Mouse (Mus musculus) heart, postnatal 14 days (tissue): ENCODE data around the gene Cdkn1a. TPM values are rescaled to one million over a fixed set of nuclear protein-coding genes. Genes with fewer than 3 reads are reported as not detected.
"Not testable (repeated sequence)": the region's sequence is repeated elsewhere in the genome, so short reads cannot be mapped to it uniquely, and the experiment has no call there.

Source experiments
- DNase-seq, 2 experiments: peaks; one replicate each; pipeline ENCODE4 v3.0.0; 2021 to 2022
- intact Hi-C: fragments of 180-260 bp; cut with DNase I; formaldehyde crosslinking; loops from one replicate; pipeline ENCODE4 v1.15.1; 2025
- total RNA-seq, 2 experiments: library from RNA; stranded (reverse); gene quantifications; 2 replicates each; pipeline ENCODE4 v1.2.3; 2021

Gene Cdkn1a
- total RNA-seq, 2 experiments from 2014 or later = 105 to 121 TPM

GRCm38 (mm10) chr17:29057361-29057890 lies 33.4 kb upstream of the Cdkn1a start:
- DNase-seq = no peak
- intact Hi-C loops = no loop called here

GRCm38 (mm10) chr17:29057961-29058360 lies 32.8 kb upstream of the Cdkn1a start:
- intact Hi-C loops = no loop called here
- DNase-seq = no peak

- intact Hi-C loops = no loop called here
- no peak for DNase-seq
Observed at GRCm38 (mm10) chr17:29058487-29058886, 32.3 kb upstream of the Cdkn1a start.

- DNase-seq = no peak
- intact Hi-C loops = no loop called here
Observed at GRCm38 (mm10) chr17:29059581-29059980, 31.2 kb upstream of the Cdkn1a start.

GRCm38 (mm10) chr17:29060946-29061345 lies 29.8 kb upstream of the Cdkn1a start:
- DNase-seq = no peak
- intact Hi-C loops = no loop called here

GRCm38 (mm10) chr17:29062119-29063035 lies 28.4 kb upstream of the Cdkn1a start:
- intact Hi-C loops = no loop called here
- peak; percentile 49 to 55 for DNase-seq

GRCm38 (mm10) chr17:29063121-29063987 lies 27.4 kb upstream of the Cdkn1a start:
- no peak for DNase-seq
- intact Hi-C loops = no loop called here

- DNase-seq = no peak
- intact Hi-C loops = no loop called here
Observed at GRCm38 (mm10) chr17:29063988-29064285, 26.8 kb upstream of the Cdkn1a start.

GRCm38 (mm10) chr17:29065245-29065940 lies 25.4 kb upstream of the Cdkn1a start:
- intact Hi-C loops = no loop called here

GRCm38 (mm10) chr17:29065971-29066370 lies 24.8 kb upstream of the Cdkn1a start:
- no peak for DNase-seq
- intact Hi-C loops = no loop called here

More at GRCm38 (mm10) chr17:29065245-29065940, 25.4 kb upstream of the Cdkn1a start:
- no peak for DNase-seq

- intact Hi-C loops, DNase-seq: not testable (repeated sequence)
Observed at GRCm38 (mm10) chr17:29067416-29067815, 23.4 kb upstream of the Cdkn1a start.

- intact Hi-C loops = no loop called here
- DNase-seq = no peak
Observed at GRCm38 (mm10) chr17:29067847-29068246, 22.9 kb upstream of the Cdkn1a start.

GRCm38 (mm10) chr17:29069063-29069462 lies 21.7 kb upstream of the Cdkn1a start:
- intact Hi-C loops = no loop called here
- DNase-seq = no peak

GRCm38 (mm10) chr17:29071820-29072219 lies 19.0 kb upstream of the Cdkn1a start:
- no peak for DNase-seq
- intact Hi-C loops = no loop called here

- intact Hi-C loops = no loop called here
Observed at GRCm38 (mm10) chr17:29072701-29073307, 18.0 kb upstream of the Cdkn1a start.

GRCm38 (mm10) chr17:29073313-29073712 lies 17.5 kb upstream of the Cdkn1a start:
- no peak for DNase-seq

More at GRCm38 (mm10) chr17:29072701-29073307, 18.0 kb upstream of the Cdkn1a start:
- no peak for DNase-seq

GRCm38 (mm10) chr17:29074085-29074484 lies 16.7 kb upstream of the Cdkn1a start:
- no peak for DNase-seq
- intact Hi-C loops = no loop called here

More at GRCm38 (mm10) chr17:29073313-29073712, 17.5 kb upstream of the Cdkn1a start:
- intact Hi-C loops = no loop called here

- no peak for DNase-seq
- intact Hi-C loops = no loop called here
Observed at GRCm38 (mm10) chr17:29076235-29076634, 14.5 kb upstream of the Cdkn1a start.

- DNase-seq = peak; percentile 54 to 62
- intact Hi-C loops = loop anchor here (2.0 kb wide), 1 partner anchor 15 kb away; no protein-coding TSS in a partner anchor
Observed at GRCm38 (mm10) chr17:29077786-29078509, 12.8 kb upstream of the Cdkn1a start.
